Mouse (Mus musculus): ENCODE measurements around the gene Spc24.
"Not testable (repeated sequence)": the region's sequence is repeated elsewhere in the genome, so short reads cannot be mapped to it uniquely, and the experiment has no call there.

DNA sequence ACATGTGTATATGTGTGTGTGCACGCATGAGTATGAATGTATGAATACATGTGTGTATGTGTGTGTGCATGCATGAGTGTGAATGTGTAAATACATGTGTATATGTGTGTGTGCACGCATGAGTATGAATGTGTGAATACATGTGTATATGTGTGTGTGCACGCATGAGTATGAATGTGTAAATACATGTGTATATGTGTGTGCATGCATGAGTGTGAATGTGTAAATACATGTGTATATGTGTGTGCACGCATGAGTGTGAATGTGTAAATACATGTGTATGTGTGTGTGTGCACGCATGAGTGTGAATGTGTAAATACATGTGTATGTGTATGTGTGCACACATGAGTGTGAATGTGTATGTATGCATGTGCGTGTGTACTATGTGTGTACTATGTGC is 33.4 kb upstream of the Spc24 start:
- not testable (repeated sequence) for TF ChIP-seq CTCF (IDR thresholded peaks at IDR 0.05; ENCODE audit: low read depth, low read length); GATA2 (IDR thresholded peaks at IDR 0.05; ENCODE audit: borderline replicate concordance, low read depth, low read length); GATA1 (IDR thresholded peaks at IDR 0.05; ENCODE audit: borderline replicate concordance, low read length); POLR2AphosphoS5 (IDR thresholded peaks at IDR 0.05; ENCODE audit: insufficient replicate concordance, low read depth, low read length)
